Mouse (Mus musculus): ENCODE data around the gene Spag5. TPM values are rescaled to one million over a fixed set of nuclear protein-coding genes. Genes with fewer than 3 reads are reported as not detected.
"Not testable (repeated sequence)": the region's sequence is repeated elsewhere in the genome, so short reads cannot be mapped to it uniquely, and the experiment has no call there.

Gene Spag5
- polyA plus RNA-seq, 1 experiment from 2014 or later = 62.0 TPM

- Histone ChIP-seq H3K4me3 (ENCODE audit: low read depth, low read length) (no peak overlapping the region), H3K36me3 (replicated peaks; ENCODE audit: control insufficient read depth, insufficient read depth, low read depth, low read length) (peaks cover 22% of the 10 kb centered on the region), H3K9me3 (replicated peaks; ENCODE audit: control insufficient read depth, low read length) (no peaks in the 10 kb centered on the region), H3K4me1 (ENCODE audit: control insufficient read depth, insufficient read depth, low read length) (no peaks in the 10 kb centered on the region), H3K27me3 (ENCODE audit: control insufficient read depth, insufficient read depth, low read length) (no peaks in the 10 kb centered on the region), H3K4me2 (ENCODE audit: low read depth, low read length) (no peak overlapping the region), H3K27ac (replicated peaks; ENCODE audit: low read depth, low read length) (no peak overlapping the region), H3K9ac (replicated peaks; ENCODE audit: low read length) (no peak overlapping the region)
- no peak for DNase-seq (ENCODE audit: low spot score)
- 97% methylated on average over 1 of the region's 1 CpGs for WGBS
- no peak for ATAC-seq (replicated peaks; ENCODE audit: insufficient number of reproducible peaks, low FRiP score, low TSS enrichment, low read depth)
Observed at GRCm38 (mm10) chr11:78275596-78275995, 25.7 kb upstream of the Spag5 start.

- H3K36me3 ChIP-seq (replicated peaks; ENCODE audit: control insufficient read depth, insufficient read depth, low read depth, low read length) = peaks cover 26% of the 10 kb centered on the region
Observed at GRCm38 (mm10) chr11:78276169-78276568, 25.2 kb upstream of the Spag5 start.

GRCm38 (mm10) chr11:78278853-78279252, 22.5 kb upstream of the Spag5 start:
- WGBS = 92% methylated on average over 7 of the region's 7 CpGs
- ATAC-seq (replicated peaks; ENCODE audit: insufficient number of reproducible peaks, low FRiP score, low TSS enrichment, low read depth) = no peak
- peaks cover 26% of the 10 kb centered on the region for H3K36me3 ChIP-seq (replicated peaks; ENCODE audit: control insufficient read depth, insufficient read depth, low read depth, low read length)

More at GRCm38 (mm10) chr11:78276169-78276568, 25.2 kb upstream of the Spag5 start:
- H3K4me2 ChIP-seq (ENCODE audit: low read depth, low read length); ATAC-seq (replicated peaks; ENCODE audit: insufficient number of reproducible peaks, low FRiP score, low TSS enrichment, low read depth); H3K27me3 ChIP-seq (ENCODE audit: control insufficient read depth, insufficient read depth, low read length); H3K27ac ChIP-seq (replicated peaks; ENCODE audit: low read depth, low read length); H3K9me3 ChIP-seq (replicated peaks; ENCODE audit: control insufficient read depth, low read length); H3K4me3 ChIP-seq (ENCODE audit: low read depth, low read length); DNase-seq (ENCODE audit: low spot score); H3K9ac ChIP-seq (replicated peaks; ENCODE audit: low read length); H3K4me1 ChIP-seq (ENCODE audit: control insufficient read depth, insufficient read depth, low read length): not testable (repeated sequence)
- 95% methylated on average over 4 of the region's 4 CpGs for WGBS

GRCm38 (mm10) chr11:78279586-78279985, 21.7 kb upstream of the Spag5 start:
- H3K4me3 ChIP-seq (ENCODE audit: low read depth, low read length) = no peak overlapping the region
- no peak overlapping the region for H3K9ac ChIP-seq (replicated peaks; ENCODE audit: low read length)
- no peaks in the 10 kb centered on the region for H3K4me1 ChIP-seq (ENCODE audit: control insufficient read depth, insufficient read depth, low read length)
- no peaks in the 10 kb centered on the region for H3K9me3 ChIP-seq (replicated peaks; ENCODE audit: control insufficient read depth, low read length)
- no peak for ATAC-seq (replicated peaks; ENCODE audit: insufficient number of reproducible peaks, low FRiP score, low TSS enrichment, low read depth)
- no peaks in the 10 kb centered on the region for H3K27me3 ChIP-seq (ENCODE audit: control insufficient read depth, insufficient read depth, low read length)
- no peak overlapping the region for H3K27ac ChIP-seq (replicated peaks; ENCODE audit: low read depth, low read length)
- H3K36me3 ChIP-seq (replicated peaks; ENCODE audit: control insufficient read depth, insufficient read depth, low read depth, low read length) = peaks cover 30% of the 10 kb centered on the region
- WGBS = 91% methylated on average over 4 of the region's 4 CpGs
- no peak for DNase-seq (ENCODE audit: low spot score)
- no peak overlapping the region for H3K4me2 ChIP-seq (ENCODE audit: low read depth, low read length)

More at GRCm38 (mm10) chr11:78278853-78279252, 22.5 kb upstream of the Spag5 start:
- Histone ChIP-seq H3K4me1 (ENCODE audit: control insufficient read depth, insufficient read depth, low read length) (no peaks in the 10 kb centered on the region), H3K4me3 (ENCODE audit: low read depth, low read length) (no peak overlapping the region), H3K4me2 (ENCODE audit: low read depth, low read length) (no peak overlapping the region), H3K27ac (replicated peaks; ENCODE audit: low read depth, low read length) (no peak overlapping the region), H3K9ac (replicated peaks; ENCODE audit: low read length) (no peak overlapping the region), H3K9me3 (replicated peaks; ENCODE audit: control insufficient read depth, low read length) (no peaks in the 10 kb centered on the region), H3K27me3 (ENCODE audit: control insufficient read depth, insufficient read depth, low read length) (no peaks in the 10 kb centered on the region)
- DNase-seq (ENCODE audit: low spot score) = no peak

- no peak overlapping the region for H3K4me3 ChIP-seq (ENCODE audit: low read depth, low read length)
- DNase-seq (ENCODE audit: low spot score) (no peak), ATAC-seq (replicated peaks; ENCODE audit: insufficient number of reproducible peaks, low FRiP score, low TSS enrichment, low read depth) (no peak)
- no peaks in the 10 kb centered on the region for H3K27me3 ChIP-seq (ENCODE audit: control insufficient read depth, insufficient read depth, low read length)
- 94% methylated on average over 7 of the region's 7 CpGs for WGBS
- no peak overlapping the region for H3K9ac ChIP-seq (replicated peaks; ENCODE audit: low read length)
- no peak overlapping the region for H3K4me2 ChIP-seq (ENCODE audit: low read depth, low read length)
- H3K9me3 ChIP-seq (replicated peaks; ENCODE audit: control insufficient read depth, low read length) = no peaks in the 10 kb centered on the region
- H3K36me3 ChIP-seq (replicated peaks; ENCODE audit: control insufficient read depth, insufficient read depth, low read depth, low read length) = peaks cover 14% of the 10 kb centered on the region
- no peaks in the 10 kb centered on the region for H3K4me1 ChIP-seq (ENCODE audit: control insufficient read depth, insufficient read depth, low read length)
- no peak overlapping the region for H3K27ac ChIP-seq (replicated peaks; ENCODE audit: low read depth, low read length)
Observed at GRCm38 (mm10) chr11:78289146-78289763, 12.1 kb upstream of the Spag5 start.

DNA sequence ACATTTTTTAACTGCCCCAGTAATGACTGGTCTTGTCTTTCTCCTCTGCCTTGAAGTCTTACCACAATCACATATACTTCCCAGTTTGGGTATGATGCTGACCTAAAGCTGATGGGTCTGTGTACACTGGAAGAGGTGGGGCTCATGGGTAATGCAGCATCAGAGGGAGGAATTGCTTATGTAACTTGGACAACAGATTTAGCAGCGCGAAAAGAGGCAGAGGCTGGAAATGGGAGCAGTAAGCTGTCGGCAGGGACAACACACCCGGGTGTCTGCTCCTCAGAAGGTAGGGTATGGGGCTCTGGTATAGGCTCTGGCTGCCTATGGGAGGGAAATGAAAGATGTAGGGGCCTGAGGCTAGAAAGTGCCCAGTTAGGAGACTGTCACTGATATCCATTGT, 10.7 kb upstream of the Spag5 start, which contains the start of gene BC030499:
Gene BC030499 (plus strand): TSS at position 188 of the 400 bp plus-strand sequence.
- Histone ChIP-seq H3K4me2 (ENCODE audit: low read depth, low read length) (no peak within 1 kb of the TSS), H3K36me3 (replicated peaks; ENCODE audit: control insufficient read depth, insufficient read depth, low read depth, low read length) (peaks cover 9% of the 10 kb centered on the region), H3K4me1 (ENCODE audit: control insufficient read depth, insufficient read depth, low read length) (no peaks in the 10 kb centered on the region), H3K4me3 (ENCODE audit: low read depth, low read length) (no peak within 1 kb of the TSS), H3K27me3 (ENCODE audit: control insufficient read depth, insufficient read depth, low read length) (no peaks in the 10 kb centered on the region), H3K9me3 (replicated peaks; ENCODE audit: control insufficient read depth, low read length) (no peaks in the 10 kb centered on the region), H3K9ac (replicated peaks; ENCODE audit: low read length) (no peak within 1 kb of the TSS), H3K27ac (replicated peaks; ENCODE audit: low read depth, low read length) (no peak within 1 kb of the TSS)
- DNase-seq (ENCODE audit: low spot score) (no peak), ATAC-seq (replicated peaks; ENCODE audit: insufficient number of reproducible peaks, low FRiP score, low TSS enrichment, low read depth) (no peak)
- WGBS = 94% methylated on average over 4 of the region's 4 CpGs

- no peak for ATAC-seq (replicated peaks; ENCODE audit: insufficient number of reproducible peaks, low FRiP score, low TSS enrichment, low read depth)
- Histone ChIP-seq H3K4me2 (ENCODE audit: low read depth, low read length) (no peak overlapping the region), H3K4me3 (ENCODE audit: low read depth, low read length) (no peak overlapping the region), H3K9me3 (replicated peaks; ENCODE audit: control insufficient read depth, low read length) (no peaks in the 10 kb centered on the region), H3K27ac (replicated peaks; ENCODE audit: low read depth, low read length) (no peak overlapping the region), H3K4me1 (ENCODE audit: control insufficient read depth, insufficient read depth, low read length) (no peaks in the 10 kb centered on the region), H3K9ac (replicated peaks; ENCODE audit: low read length) (no peak overlapping the region), H3K36me3 (replicated peaks; ENCODE audit: control insufficient read depth, insufficient read depth, low read depth, low read length) (no peaks in the 10 kb centered on the region), H3K27me3 (ENCODE audit: control insufficient read depth, insufficient read depth, low read length) (no peaks in the 10 kb centered on the region)
- no peak for DNase-seq (ENCODE audit: low spot score)
- 95% methylated on average over 6 of the region's 6 CpGs for WGBS
Observed at GRCm38 (mm10) chr11:78294585-78294984, 6.7 kb upstream of the Spag5 start.

DNA sequence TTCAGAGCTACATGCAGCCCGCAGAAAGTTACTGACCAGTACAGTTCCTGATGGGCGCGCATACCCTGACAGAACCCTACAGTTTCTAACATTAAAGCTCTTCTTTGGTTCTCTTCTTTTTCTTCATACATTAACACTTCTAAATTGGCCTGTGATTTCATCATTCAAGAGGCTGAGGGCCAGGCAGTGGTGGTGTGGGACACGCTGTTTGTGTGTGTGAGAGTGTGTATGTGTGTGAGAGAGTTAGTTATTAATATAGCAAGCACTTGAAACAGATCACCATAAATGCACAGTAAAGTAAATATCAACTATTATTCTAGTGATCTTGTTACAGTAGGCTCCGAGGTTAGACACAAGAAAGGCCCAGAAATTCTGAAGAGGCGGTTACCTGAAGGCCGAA, 412 bp upstream of the Spag5 start:
- no peak for DNase-seq (ENCODE audit: low spot score)
- ATAC-seq (replicated peaks; ENCODE audit: insufficient number of reproducible peaks, low FRiP score, low TSS enrichment, low read depth) = peak; percentile 75
- no peaks in the 10 kb centered on the region for H3K9me3 ChIP-seq (replicated peaks; ENCODE audit: control insufficient read depth, low read length)

More for the DNA sequence above, 412 bp upstream of the Spag5 start:
- peak overlapping the region; percentile 52 for H3K9ac ChIP-seq (replicated peaks; ENCODE audit: low read length)
- H3K27me3 ChIP-seq (ENCODE audit: control insufficient read depth, insufficient read depth, low read length) = no peaks in the 10 kb centered on the region
- H3K4me1 ChIP-seq (ENCODE audit: control insufficient read depth, insufficient read depth, low read length) = no peaks in the 10 kb centered on the region
- no peak overlapping the region for H3K27ac ChIP-seq (replicated peaks; ENCODE audit: low read depth, low read length)
- peak overlapping the region; percentile 85 for H3K4me3 ChIP-seq (ENCODE audit: low read depth, low read length)
- peaks cover 10% of the 10 kb centered on the region for H3K36me3 ChIP-seq (replicated peaks; ENCODE audit: control insufficient read depth, insufficient read depth, low read depth, low read length)
- peak overlapping the region; percentile 68 for H3K4me2 ChIP-seq (ENCODE audit: low read depth, low read length)
- 67% methylated on average over 7 of the region's 7 CpGs for WGBS

All from embryonic facial prominence, embryonic 11.5 days (tissue).